Mouse (Mus musculus): Measurements from ENCODE around the gene Vwf.

- TF ChIP-seq POLR2A (IDR thresholded peaks at IDR 0.05; ENCODE audit: insufficient read length, low read depth) (no peak), TCF3 (IDR thresholded peaks at IDR 0.05; ENCODE audit: insufficient read length, low read depth) (no peak), E2F4 (IDR thresholded peaks at IDR 0.05; ENCODE audit: insufficient read depth) (no peak), MYOD1 (IDR thresholded peaks at IDR 0.05; ENCODE audit: control insufficient read depth in 1 of 3, insufficient read length in 2 of 3, low read depth in 2 of 3) (no peak), USF1 (IDR thresholded peaks at IDR 0.05; ENCODE audit: low read depth) (no peak), TCF12 (IDR thresholded peaks at IDR 0.05; ENCODE audit: insufficient read depth, poor library complexity, severe bottlenecking) (no peak), POLR2AphosphoS2 (IDR thresholded peaks at IDR 0.05; ENCODE audit: insufficient read length, low read depth) (no peak)
These were observed 125.3 kb downstream of the Vwf start for GRCm38 (mm10) chr6:125671835-125672234.

Measured in myocyte (in vitro differentiated cells).